Mouse (Mus musculus) midbrain, embryonic 14.5 days (tissue): ENCODE measurements at regions not wholly inside any gene's neighbourhood (a gene's known extent, or its start where the extent isn't known, plus 50 kb on each side); places are given as distances from the start of the nearest gene placed in this dataset.

Experiments
- ATAC-seq: fragments of 200-750 bp; cut with Nextera tagmentation; 2 replicates; pipeline ENCODE4 v1.8.0; 2017; ENCODE audit warnings: moderate number of reproducible peaks, moderate library complexity; ENCODE audit not compliant: low FRiP score, low TSS enrichment
- DNase-seq: peaks from one replicate; pipeline ENCODE4 v3.0.0-alpha.2; 2015
- H3K27ac ChIP-seq: fragments of 300-500 bp; sonication (generic); replicated peaks from 2 replicates; pipeline ENCODE4 v1.5.1; 2014; ENCODE audit warnings: mild to moderate bottlenecking, low read depth, low read length, moderate library complexity
- H3K27me3 ChIP-seq: fragments of 300-500 bp; sonication (generic); 2 replicates; pipeline ENCODE4 v1.6.1; 2014; ENCODE audit warnings: low read length, control low read depth, mixed read lengths; ENCODE audit not compliant: control insufficient read depth, insufficient read depth
- H3K36me3 ChIP-seq: fragments of 300-500 bp; sonication (generic); 2 replicates; pipeline ENCODE4 v1.6.1; 2014; ENCODE audit warnings: low read length, control low read depth; ENCODE audit not compliant: control insufficient read depth, insufficient read depth
- H3K4me1 ChIP-seq: fragments of 300-500 bp; sonication (generic); 2 replicates; pipeline ENCODE4 v1.6.1; 2014; ENCODE audit warnings: mild to moderate bottlenecking, antibody characterized with exemption, low read length, control low read depth; ENCODE audit not compliant: control insufficient read depth, insufficient read depth
- H3K4me2 ChIP-seq: fragments of 300-500 bp; sonication (generic); 2 replicates; pipeline ENCODE4 v1.6.1; 2014; ENCODE audit warnings: mild to moderate bottlenecking, low read length, moderate library complexity
- H3K4me3 ChIP-seq: fragments of 300-500 bp; sonication (generic); replicated peaks from 2 replicates; pipeline ENCODE4 v1.5.1; 2014; ENCODE audit warnings: low read depth, low read length
- H3K9ac ChIP-seq: fragments of 300-500 bp; sonication (generic); replicated peaks from 2 replicates; pipeline ENCODE4 v1.6.1; 2014; ENCODE audit warnings: mild to moderate bottlenecking, low read length, moderate library complexity
- H3K9me3 ChIP-seq: fragments of 300-500 bp; sonication (generic); 2 replicates; pipeline ENCODE4 v1.6.1; 2016; ENCODE audit warnings: low read length, control low read depth, mixed read lengths; ENCODE audit not compliant: control insufficient read depth
- WGBS: fragments of 180-500 bp; shearing (Covaris S2); extraction: QIAGEN DNeasy Blood & Tissue Kit; methylation state at CpG from one replicate; pipeline ENCODE4 v1.1.7; 2014; 5-methylcytosine and 5-hydroxymethylcytosine counted together

DNA sequence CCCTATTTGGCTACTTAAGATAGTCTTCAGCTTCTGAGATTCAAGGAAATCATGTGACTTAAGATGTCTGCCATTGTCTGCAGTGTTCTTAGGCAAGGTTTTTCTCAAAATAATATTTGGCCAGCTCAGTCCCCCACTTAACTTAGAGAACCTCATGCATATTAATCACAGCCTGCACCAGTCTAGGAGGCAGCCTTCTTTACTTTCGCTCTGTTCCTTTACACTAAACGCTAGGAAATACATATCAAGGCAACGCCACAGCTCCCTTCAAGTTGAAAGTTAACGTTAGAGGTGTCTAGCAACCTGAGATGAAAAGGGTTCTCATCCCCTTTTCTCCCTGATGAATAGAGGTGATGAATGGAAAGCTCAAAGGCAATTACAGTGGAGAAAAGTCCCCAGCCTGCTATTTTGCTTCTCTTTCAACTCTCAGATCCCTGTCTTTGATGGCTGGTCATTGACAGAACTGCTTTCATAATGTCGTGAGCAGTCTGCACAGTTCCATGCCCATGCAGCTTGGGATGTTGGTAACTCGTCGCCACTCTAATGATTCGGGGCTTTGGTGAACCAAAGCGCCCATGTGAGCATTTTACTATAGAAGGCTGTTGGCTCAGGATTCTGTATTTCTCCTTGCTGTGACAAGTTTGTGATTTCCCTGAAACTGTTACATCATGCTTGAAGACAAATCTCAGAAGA, 483.0 kb upstream of the Gm10306 start:
- H3K27me3 ChIP-seq: no peaks in the 10 kb centered on the region
- no peaks in the 10 kb centered on the region for H3K4me1 ChIP-seq
- no peaks in the 10 kb centered on the region for H3K36me3 ChIP-seq
- ATAC-seq (no peak), DNase-seq (peak; percentile 31)
- H3K4me2 ChIP-seq: no peak overlapping the region
- WGBS: 43% methylated on average over 9 of the region's 9 CpGs
- H3K9me3 ChIP-seq: no peaks in the 10 kb centered on the region
- H3K27ac ChIP-seq: no peak overlapping the region
- H3K4me3 ChIP-seq: no peak overlapping the region
- H3K9ac ChIP-seq: no peak overlapping the region

DNA sequence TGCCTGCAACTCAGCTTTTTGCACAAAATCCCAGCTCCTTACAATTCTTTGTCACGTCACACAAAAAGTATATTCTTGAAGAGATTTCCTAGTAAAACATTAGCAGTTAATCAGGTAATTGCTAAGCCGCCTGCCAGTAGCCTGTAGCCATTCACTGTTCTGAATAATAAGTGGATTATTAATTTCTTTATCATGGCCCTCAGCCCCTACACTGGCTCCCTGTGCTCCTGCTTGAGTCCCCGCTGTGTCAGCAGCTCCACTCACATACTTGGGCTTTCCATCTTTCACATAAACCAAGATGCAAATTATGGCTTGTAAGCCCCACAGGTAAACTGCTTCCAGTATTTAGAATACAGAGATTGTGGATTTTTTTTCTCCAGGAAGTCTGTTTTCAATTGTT, 473.5 kb upstream of the Gm10306 start:
- Histone ChIP-seq H3K27me3 (no peaks in the 10 kb centered on the region), H3K36me3 (no peaks in the 10 kb centered on the region), H3K9ac (no peak overlapping the region), H3K4me3 (no peak overlapping the region), H3K4me2 (no peak overlapping the region), H3K9me3 (no peaks in the 10 kb centered on the region), H3K4me1 (no peaks in the 10 kb centered on the region), H3K27ac (0 out of 2 replicates have a peak overlapping the region, but pooled peaks have one; percentile 2)
- ATAC-seq (peak; percentile 78; the same call in 1 of the 2 replicates), DNase-seq (peak; percentile 41)
- 49% methylated on average over 3 of the region's 3 CpGs for WGBS

- Histone ChIP-seq H3K36me3 (no peaks in the 10 kb centered on the region), H3K9me3 (no peaks in the 10 kb centered on the region)
- WGBS: 84% methylated on average over 5 of the region's 5 CpGs
Observed at GRCm38 (mm10) chr4:94094379-94094778, 462.0 kb upstream of the Gm10306 start.

DNA sequence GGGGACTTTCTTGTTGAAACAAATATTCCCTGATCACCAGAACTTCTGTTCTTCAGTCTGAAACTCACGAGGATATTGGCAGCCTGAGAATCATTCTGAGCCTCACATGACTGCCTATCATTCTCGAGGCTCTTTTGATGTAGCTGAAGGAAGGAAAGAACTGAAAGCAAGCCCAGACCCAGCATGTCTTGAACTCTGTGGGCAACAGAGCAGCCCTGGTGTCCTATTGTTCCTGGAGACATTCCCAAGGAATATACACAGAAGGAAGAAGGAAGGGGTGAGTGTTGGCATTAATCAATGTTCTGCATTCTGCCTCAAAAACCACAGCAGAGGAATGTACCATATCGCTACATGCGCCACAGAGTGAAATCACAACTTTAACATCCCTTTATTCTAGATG, 449.4 kb upstream of the Gm10306 start:
- Histone ChIP-seq H3K9ac (no peak overlapping the region), H3K27ac (no peak overlapping the region), H3K4me2 (no peak overlapping the region), H3K4me3 (no peak overlapping the region), H3K4me1 (no peaks in the 10 kb centered on the region), H3K27me3 (no peaks in the 10 kb centered on the region), H3K9me3 (no peaks in the 10 kb centered on the region), H3K36me3 (no peaks in the 10 kb centered on the region)
- WGBS: 83% methylated on average over 4 of the region's 4 CpGs
- no peak for ATAC-seq
- DNase-seq: no peak

More at GRCm38 (mm10) chr4:94094379-94094778, 462.0 kb upstream of the Gm10306 start:
- ATAC-seq: no peak
- DNase-seq: no peak
- no peak overlapping the region for H3K4me2 ChIP-seq
- no peaks in the 10 kb centered on the region for H3K27me3 ChIP-seq
- no peak overlapping the region for H3K27ac ChIP-seq
- no peak overlapping the region for H3K9ac ChIP-seq
- no peaks in the 10 kb centered on the region for H3K4me1 ChIP-seq
- no peak overlapping the region for H3K4me3 ChIP-seq

- 87% methylated on average over 3 of the region's 3 CpGs for WGBS
- Histone ChIP-seq H3K27me3 (no peaks in the 10 kb centered on the region), H3K36me3 (no peaks in the 10 kb centered on the region), H3K27ac (no peak overlapping the region), H3K9me3 (no peaks in the 10 kb centered on the region), H3K4me2 (no peak overlapping the region), H3K4me3 (no peak overlapping the region), H3K9ac (no peak overlapping the region), H3K4me1 (no peaks in the 10 kb centered on the region)
- ATAC-seq: no peak
- DNase-seq: no peak
Observed at GRCm38 (mm10) chr4:94116881-94117280, 439.5 kb upstream of the Gm10306 start.

DNA sequence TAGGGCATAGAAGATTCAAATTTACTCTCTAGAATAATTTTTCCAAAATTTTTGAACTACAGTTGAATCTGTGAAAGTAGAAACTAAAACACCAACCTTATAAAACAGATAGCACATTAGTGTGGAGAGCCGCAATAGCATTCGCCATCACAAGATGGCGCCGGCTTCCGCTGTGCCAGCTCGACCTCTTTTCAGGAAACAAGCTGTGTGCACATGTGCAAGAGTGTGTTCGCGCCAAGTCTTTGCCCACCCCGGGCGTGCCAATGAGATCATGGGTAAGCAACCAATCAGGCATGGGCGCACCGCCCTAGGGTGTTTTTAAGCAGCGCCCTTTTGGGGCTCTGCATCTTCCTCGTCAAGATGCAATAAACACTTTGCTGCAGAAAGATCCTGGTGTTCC, 432.2 kb upstream of the Gm10306 start:
- Histone ChIP-seq H3K4me2 (no peak overlapping the region), H3K36me3 (no peaks in the 10 kb centered on the region), H3K9me3 (no peaks in the 10 kb centered on the region), H3K27me3 (no peaks in the 10 kb centered on the region), H3K4me1 (no peaks in the 10 kb centered on the region), H3K9ac (no peak overlapping the region), H3K27ac (no peak overlapping the region), H3K4me3 (no peak overlapping the region)
- ATAC-seq (no peak), DNase-seq (peak; percentile 25)
- 79% methylated on average over 14 of the region's 14 CpGs for WGBS

DNA sequence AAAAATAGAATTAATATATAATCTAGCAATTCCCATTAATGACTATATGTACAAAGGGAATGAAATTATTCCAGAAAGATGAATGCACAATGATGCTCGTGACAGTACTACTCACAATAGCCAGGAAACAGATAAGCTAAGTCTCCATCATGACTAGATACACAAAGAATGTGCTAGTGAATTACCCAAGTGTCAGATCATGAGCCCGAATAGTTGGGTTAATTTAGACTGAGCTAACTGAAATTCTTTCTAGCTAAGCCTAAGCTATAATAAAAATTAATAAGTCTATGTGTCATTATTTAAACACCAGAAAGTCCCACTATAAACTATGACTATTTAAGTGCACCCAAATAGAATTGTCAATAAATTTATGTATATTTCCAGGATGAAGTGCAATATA, 418.4 kb upstream of the Gm10306 start:
- H3K4me2 ChIP-seq: no peak overlapping the region
- DNase-seq: no peak
- H3K27me3 ChIP-seq: no peaks in the 10 kb centered on the region
- H3K27ac ChIP-seq: no peak overlapping the region
- ATAC-seq: no peak
- no peak overlapping the region for H3K9ac ChIP-seq
- no peaks in the 10 kb centered on the region for H3K4me1 ChIP-seq
- 78% methylated on average over 2 of the region's 2 CpGs for WGBS
- 0 out of 2 replicates have a peak, but pooled peaks cover 2% of the 10 kb centered on the region for H3K9me3 ChIP-seq
- no peaks in the 10 kb centered on the region for H3K36me3 ChIP-seq
- no peak overlapping the region for H3K4me3 ChIP-seq

GRCm38 (mm10) chr4:94144901-94145801, 411.2 kb upstream of the Gm10306 start:
- Histone ChIP-seq H3K27ac (peak overlapping the region; percentile 20; the same call in 1 of the 2 replicates), H3K4me3 (no peak overlapping the region), H3K27me3 (no peaks in the 10 kb centered on the region), H3K4me2 (peak overlapping the region; percentile 37), H3K36me3 (no peaks in the 10 kb centered on the region), H3K9ac (no peak overlapping the region), H3K9me3 (0 out of 2 replicates have a peak, but pooled peaks cover 2% of the 10 kb centered on the region), H3K4me1 (peaks cover 5% of the 10 kb centered on the region; the same call in 1 of the 2 replicates)
- 17% methylated on average over 7 of the region's 7 CpGs for WGBS
- DNase-seq (peak; percentile 71), ATAC-seq (peak; percentile 69)
